8 mouse cellular contexts compared by ENCODE assay signal in genomic region chr5:27615769-27616168, GRCm38 (mm10).
DNase-seq lines count a peak whose midpoint lies in the region; ATAC-seq lines count a peak whose summit lies in the region.

No protein-coding gene starts in this region.

- no peaks in the 10 kb centered on the region for H3K27me3 ChIP-seq in hindbrain, embryonic 16.5 days (replicated peaks; ENCODE audit: control insufficient read depth, insufficient read depth, low read length)
- H3K27me3 ChIP-seq in neural tube, embryonic 13.5 days = no peaks in the 10 kb centered on the region

- WGBS in hindbrain, embryonic 16.5 days = 35% methylated on average over 7 of the region's 7 CpGs
- 38% methylated on average over 7 of the region's 7 CpGs for WGBS in neural tube, embryonic 13.5 days

- peak; percentile 26 for DNase-seq in ovary, postnatal 36 days (ENCODE audit: low spot score)
- DNase-seq in ovary, adult 18-20 months (ENCODE audit: low spot score) = no peak
- DNase-seq in adrenal gland, adult 2 months = peak; percentile 21
- DNase-seq in embryo, embryonic 10.5 days (ENCODE audit: low spot score) = peak; percentile 82
- peak; percentile 76 to 77 for DNase-seq in left cerebral cortex, postnatal 25 days (ENCODE audit: low spot score in 2 of 2)

- H3K27ac ChIP-seq in hindbrain, embryonic 16.5 days (ENCODE audit: low read depth, low read length) = no peak overlapping the region
- H3K27ac ChIP-seq in neural tube, embryonic 13.5 days (replicated peaks) = no peak overlapping the region

- no peak overlapping the region for H3K4me3 ChIP-seq in hindbrain, embryonic 16.5 days (ENCODE audit: low read length)
- no peak overlapping the region for H3K4me3 ChIP-seq in neural tube, embryonic 13.5 days

- H3K9ac ChIP-seq in hindbrain, embryonic 16.5 days (ENCODE audit: low read depth, low read length) = no peak overlapping the region
- H3K9ac ChIP-seq in neural tube, embryonic 13.5 days = no peak overlapping the region

- no peaks in the 10 kb centered on the region for H3K4me1 ChIP-seq in hindbrain, embryonic 16.5 days (ENCODE audit: control insufficient read depth, insufficient read depth, low read depth, low read length)
- H3K4me1 ChIP-seq in neural tube, embryonic 13.5 days (replicated peaks) = no peaks in the 10 kb centered on the region

- H3K4me2 ChIP-seq in hindbrain, embryonic 16.5 days (ENCODE audit: low read length) = no peak overlapping the region
- no peak overlapping the region for H3K4me2 ChIP-seq in neural tube, embryonic 13.5 days

- H3K36me3 ChIP-seq in hindbrain, embryonic 16.5 days (ENCODE audit: control insufficient read depth, insufficient read depth, low read length) = no peaks in the 10 kb centered on the region
- no peaks in the 10 kb centered on the region for H3K36me3 ChIP-seq in neural tube, embryonic 13.5 days

- H3K9me3 ChIP-seq in hindbrain, embryonic 16.5 days (ENCODE audit: control insufficient read depth, low read length) = no peaks in the 10 kb centered on the region
- H3K9me3 ChIP-seq in neural tube, embryonic 13.5 days = no peaks in the 10 kb centered on the region

- intact Hi-C loops in left cerebral cortex, postnatal 25 days (cut with DNase I) = loop anchor here (2.0 to 5.0 kb wide), 3 partner anchors 63 to 567 kb away; no protein-coding TSS in a partner anchor

- ATAC-seq in hindbrain, embryonic 16.5 days = peak; percentile 62
- ATAC-seq in neural tube, embryonic 13.5 days (ENCODE audit: low read depth) = peak; percentile 53; the same call in 1 of the 2 replicates
- ATAC-seq in megakaryocyte, adult 5-6 weeks (ENCODE audit: poor library complexity, severe bottlenecking) = no peak
